Mouse (Mus musculus): ENCODE data around the gene Galnt6. TPM values are rescaled to one million over a fixed set of nuclear protein-coding genes. Genes with fewer than 3 reads are reported as not detected.
A peak's percentile ranks its signal among the peaks of the same experiment; 100 is the strongest.
"Not testable (repeated sequence)": the region's sequence is repeated elsewhere in the genome, so short reads cannot be mapped to it uniquely, and the experiment has no call there.

The Galnt6 gene
- total RNA-seq (2022) = 10 to 100 TPM; 12.4 to 15.1 (median 14.4) TPM

GRCm38 (mm10) chr15:100729281-100729985 lies at the start of gene Galnt6:
Gene Galnt6 (minus strand): TSS chr15:100729376.
- no peak for DNase-seq (ENCODE audit: low spot score in 2 of 2)

GRCm38 (mm10) chr15:100777020-100778016 lies 48.1 kb upstream of the Galnt6 start:
- peak in 1 of 2 experiments; percentile 50 for DNase-seq (ENCODE audit: low spot score in 2 of 2)

GRCm38 (mm10) chr15:100776424-100776823 lies 47.2 kb upstream of the Galnt6 start:
- DNase-seq (ENCODE audit: low spot score in 2 of 2) = no peak

GRCm38 (mm10) chr15:100775189-100776166 lies 46.3 kb upstream of the Galnt6 start:
- DNase-seq (ENCODE audit: low spot score in 2 of 2) = no peak

DNA sequence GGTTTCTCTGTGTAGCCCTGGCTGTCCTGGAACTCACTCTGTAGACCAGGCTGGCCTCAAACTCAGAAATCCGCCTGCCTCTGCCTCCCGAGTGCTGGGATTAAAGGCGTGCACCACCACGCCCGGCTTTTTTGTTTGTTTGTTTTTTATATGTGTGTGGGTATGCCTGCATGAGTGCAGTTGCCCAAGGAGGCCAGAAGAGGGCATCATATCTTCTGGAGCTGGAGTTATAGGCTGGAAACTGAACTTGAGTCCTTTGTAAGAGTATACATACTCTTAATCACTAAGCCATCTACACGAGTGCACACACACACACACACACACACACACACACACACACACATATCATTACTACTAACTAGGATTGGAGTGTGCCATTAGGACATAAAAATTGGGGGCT lies 44.7 kb upstream of the Galnt6 start:
- DNase-seq (ENCODE audit: low spot score in 2 of 2) = not testable (repeated sequence)

- no peak for DNase-seq (ENCODE audit: low spot score in 2 of 2)
Measured at GRCm38 (mm10) chr15:100772685-100773084, 43.5 kb upstream of the Galnt6 start.

- no peak for DNase-seq (ENCODE audit: low spot score in 2 of 2)
Measured at GRCm38 (mm10) chr15:100770338-100770737, 41.2 kb upstream of the Galnt6 start.

- not testable (repeated sequence) for DNase-seq (ENCODE audit: low spot score in 2 of 2)
Measured at GRCm38 (mm10) chr15:100769023-100769422, 39.8 kb upstream of the Galnt6 start.

DNA sequence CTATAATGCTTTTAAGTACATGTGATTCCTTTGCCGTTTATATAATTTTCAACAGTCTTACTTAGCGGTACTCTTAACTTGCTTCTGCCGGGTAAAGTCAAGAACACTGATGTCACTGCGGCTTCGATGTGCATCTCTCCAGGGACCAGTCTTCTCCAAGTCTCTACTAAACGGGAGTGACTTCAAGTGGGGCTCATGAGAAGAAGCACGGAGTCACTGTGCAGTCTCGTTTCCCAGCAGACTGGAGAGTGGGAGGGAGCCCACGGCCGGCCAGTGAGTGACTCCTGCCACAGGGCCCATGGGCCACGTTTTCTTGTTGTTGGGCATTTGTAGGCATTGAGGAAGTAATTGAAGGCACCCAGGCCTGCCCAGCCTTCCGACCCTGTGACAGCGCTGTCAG lies 38.7 kb upstream of the Galnt6 start:
- DNase-seq (ENCODE audit: low spot score in 2 of 2) = no peak

DNA sequence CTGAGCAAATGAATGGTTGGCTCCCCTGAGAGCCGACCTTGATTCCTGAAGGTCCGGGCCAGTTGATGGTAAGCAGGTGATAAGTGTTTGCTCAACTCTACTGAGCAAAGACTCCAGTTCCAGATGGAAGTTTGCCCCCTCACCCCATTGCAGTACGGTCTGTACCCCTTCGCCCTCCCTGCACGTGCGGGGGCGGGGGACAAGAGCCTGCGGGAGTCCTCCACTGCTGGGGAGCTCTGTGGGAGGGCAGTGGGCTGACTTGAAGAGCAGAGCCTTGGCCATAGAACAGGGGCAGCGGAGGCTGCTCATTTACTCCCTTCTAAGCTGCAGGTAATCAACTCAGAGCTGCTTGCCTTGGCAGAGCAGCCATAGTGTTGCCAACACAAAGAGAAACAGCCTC lies 37.6 kb upstream of the Galnt6 start:
- no peak for DNase-seq (ENCODE audit: low spot score in 2 of 2)

DNA sequence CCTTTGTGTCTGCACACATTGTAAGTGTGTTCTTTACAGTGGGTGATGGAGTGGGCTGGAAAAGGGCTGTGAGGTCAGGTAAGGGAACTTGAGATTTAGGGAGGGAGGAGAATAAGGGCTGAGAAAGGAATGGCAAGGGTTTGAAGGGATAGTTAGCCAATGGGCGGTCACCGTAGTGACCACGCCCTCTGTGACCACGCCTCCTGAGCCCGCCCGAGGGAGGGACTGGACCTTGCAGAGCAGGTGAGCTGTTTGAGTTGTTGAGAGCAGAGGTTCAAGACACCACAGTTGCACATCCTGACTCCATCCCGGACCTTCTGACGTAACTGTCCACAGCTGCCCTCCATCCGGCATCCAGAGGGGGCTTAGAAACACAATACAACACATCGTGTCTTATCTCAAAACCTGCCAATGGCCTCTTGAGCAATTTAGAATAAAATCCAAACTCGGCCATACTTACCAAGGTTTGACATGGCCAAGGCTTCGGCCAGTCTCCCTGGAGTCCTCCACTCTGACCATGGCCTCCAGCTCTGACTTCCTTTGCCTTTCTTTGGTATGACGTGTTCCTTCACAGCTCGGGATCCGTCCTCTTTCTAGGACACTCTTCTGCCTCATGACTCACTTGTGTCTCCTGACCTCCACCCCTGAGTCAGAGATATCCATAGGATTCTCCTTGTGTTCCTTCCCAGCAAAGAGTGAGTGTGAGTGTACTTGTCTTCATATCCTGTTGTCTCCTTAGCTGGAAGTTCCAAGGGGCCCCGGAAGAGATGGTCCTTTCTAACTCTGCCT lies 35.2 kb upstream of the Galnt6 start:
- no peak for DNase-seq (ENCODE audit: low spot score in 2 of 2)

GRCm38 (mm10) chr15:100762649-100763048 lies 33.5 kb upstream of the Galnt6 start:
- no peak for DNase-seq (ENCODE audit: low spot score in 2 of 2)

DNA sequence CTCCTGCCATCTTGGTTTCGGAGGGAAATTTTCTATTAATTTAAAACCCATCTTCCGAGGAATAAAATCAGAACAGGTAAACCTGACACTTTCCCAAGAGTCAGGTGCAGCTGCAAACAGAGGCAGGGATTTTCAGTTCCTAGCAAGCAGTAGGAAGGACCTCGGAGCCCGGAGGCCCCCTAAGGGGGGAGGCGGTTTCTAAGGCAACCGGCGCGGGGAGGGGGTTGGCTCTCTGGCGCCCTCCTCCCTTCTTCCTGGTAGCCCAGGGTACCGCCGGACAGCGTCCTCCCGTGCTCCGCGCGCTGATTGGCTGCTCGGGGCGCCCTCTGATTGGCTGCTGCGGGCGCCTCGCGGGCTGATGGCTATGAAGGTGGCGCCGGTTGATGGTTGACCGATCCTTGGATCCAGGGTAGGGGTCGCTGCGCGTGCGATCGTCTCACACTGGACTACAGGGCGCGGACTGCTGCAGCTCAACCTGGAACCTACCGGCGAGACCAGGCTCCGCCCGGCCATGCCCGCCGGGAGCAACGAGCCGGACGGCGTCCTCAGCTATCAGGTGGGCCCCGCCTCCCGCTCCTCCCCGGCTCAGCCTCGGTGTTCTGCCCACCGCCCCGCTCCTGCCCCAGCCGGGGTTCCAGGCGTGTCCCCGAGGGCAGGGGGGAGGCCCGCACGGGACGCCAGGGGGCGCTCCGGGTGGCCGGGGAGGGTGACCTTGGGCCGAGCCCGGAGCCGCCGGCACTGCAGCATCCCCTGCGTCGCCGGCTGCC lies 32.4 kb upstream of the Galnt6 start, which contains the start of gene Slc4a8:
Gene Slc4a8 (plus strand): TSS at position 329 of the 767 bp plus-strand sequence.
- DNase-seq (ENCODE audit: low spot score in 2 of 2) = peak; percentile 79 to 93

DNA sequence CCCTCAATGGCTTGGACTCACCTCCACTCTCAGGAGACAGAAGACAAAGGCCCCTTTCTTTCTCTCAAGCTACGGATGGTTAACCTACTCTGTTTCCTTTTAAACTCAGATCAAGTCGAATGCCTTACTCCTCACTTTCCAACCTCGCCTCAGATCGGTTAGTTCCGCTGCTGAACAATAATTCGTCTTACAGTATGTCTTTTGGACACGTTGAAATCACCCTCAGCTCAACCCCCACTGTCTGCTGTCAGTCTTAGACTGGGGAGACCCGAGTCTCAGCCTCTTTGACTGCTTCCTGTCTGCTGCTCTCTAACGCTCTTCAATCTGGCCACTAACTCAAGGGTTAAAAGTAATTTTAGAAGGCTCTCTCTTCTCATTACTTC lies 31.9 kb upstream of the Galnt6 start:
- DNase-seq (ENCODE audit: low spot score in 2 of 2) = no peak

DNA sequence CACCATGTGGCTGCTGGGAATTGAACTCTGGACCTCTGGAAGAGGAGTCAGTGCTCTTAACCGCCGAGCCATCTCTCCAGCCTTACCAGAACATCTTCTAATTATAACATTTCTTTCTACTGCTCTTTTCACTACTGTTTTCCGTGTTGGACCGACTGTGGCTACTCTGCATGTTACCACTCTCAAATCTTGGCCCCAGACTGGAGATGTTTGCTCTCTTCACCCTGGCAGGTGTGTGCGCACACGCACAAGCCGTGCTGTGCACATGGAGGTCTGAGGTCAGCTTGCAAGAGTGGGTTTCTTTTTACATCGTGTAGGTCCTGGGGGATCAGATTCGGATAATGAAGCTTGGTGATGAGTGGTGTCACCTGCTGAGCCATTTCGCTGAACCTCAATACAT lies 30.1 kb upstream of the Galnt6 start:
- DNase-seq (ENCODE audit: low spot score in 2 of 2) = no peak

GRCm38 (mm10) chr15:100757527-100757978 lies 28.4 kb upstream of the Galnt6 start:
- DNase-seq (ENCODE audit: low spot score in 2 of 2) = no peak

DNA sequence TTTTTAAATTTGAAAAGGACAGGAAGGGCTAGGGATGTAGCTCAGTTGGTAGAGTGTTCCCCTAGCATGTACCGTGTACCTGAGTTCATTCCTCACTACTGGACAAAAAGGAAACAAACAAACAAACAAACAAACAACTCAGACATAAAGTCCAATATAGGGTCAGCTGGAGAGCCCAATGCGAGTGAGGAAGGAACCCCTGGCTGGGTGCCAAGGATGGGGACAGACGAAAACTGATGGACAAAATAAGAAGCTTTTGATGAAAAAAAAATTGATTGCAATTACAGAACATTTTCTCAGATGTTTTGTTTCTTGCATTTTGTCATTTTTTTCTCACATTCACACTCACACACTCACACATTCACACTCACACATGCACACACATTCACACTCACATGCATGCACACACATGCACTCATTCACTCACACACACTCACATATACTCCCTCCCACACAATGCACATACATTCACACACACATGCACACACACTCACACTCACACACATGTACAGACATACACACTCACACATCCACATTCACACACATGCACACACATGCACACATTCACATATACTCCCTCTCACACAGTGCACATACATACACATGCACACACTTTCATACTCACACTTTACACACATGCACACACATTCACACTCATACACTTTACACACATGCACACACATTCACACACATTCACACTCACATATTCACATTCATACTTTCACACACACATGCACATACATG lies 26.9 kb upstream of the Galnt6 start:
- DNase-seq (ENCODE audit: low spot score in 2 of 2) = no peak

- DNase-seq (ENCODE audit: low spot score in 2 of 2) = no peak
Measured at GRCm38 (mm10) chr15:100755498-100755859, 26.3 kb upstream of the Galnt6 start.

Data from left cerebral cortex, adult 8-10 months (tissue).